ENCODE assay signal across 8 mouse cellular contexts in the genomic region with DNA sequence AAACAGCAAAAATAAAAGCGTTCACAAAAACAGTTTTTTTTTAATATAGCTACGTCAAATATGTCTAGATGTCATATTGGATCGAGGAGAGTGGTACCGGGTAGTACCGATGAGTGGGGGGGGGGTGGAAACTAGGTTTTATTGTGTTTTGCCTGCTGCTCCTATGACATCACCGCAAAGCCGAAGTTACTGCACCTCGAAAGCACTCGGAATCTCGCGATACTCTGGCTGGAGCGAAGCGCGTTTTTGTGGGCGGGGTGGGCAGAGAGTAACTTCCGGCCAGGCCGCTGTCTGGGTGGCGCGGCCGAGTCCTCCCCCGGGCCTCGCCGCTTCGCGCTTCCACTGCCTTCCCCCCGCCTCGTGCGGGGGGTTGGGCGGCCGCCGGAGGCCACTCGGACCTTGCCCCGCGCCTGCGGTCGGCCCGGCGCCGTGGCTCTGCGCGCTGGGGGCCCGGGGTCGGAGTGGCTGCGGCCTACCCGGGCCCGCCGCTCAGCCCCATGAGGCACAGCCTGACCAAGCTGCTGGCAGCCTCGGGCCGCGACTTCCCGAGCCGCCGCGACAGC. TPM values are rescaled to one million over a fixed set of nuclear protein-coding genes. Genes with fewer than 3 reads are reported as not detected.
DNase-seq lines count a peak whose midpoint lies in the region; ATAC-seq lines count a peak whose summit lies in the region.

Gene Crebzf (plus strand): TSS at position 212 of the 563 bp plus-strand sequence.

- H3K27ac ChIP-seq in hindbrain, embryonic 14.5 days, result peak within 1 kb of the TSS; percentile 98

- peaks cover 6% of the 10 kb centered on the region for H3K36me3 ChIP-seq in hindbrain, embryonic 14.5 days (replicated peaks; ENCODE audit: control insufficient read depth, insufficient read depth)

- peak within 1 kb of the TSS; percentile 99 for H3K9ac ChIP-seq in hindbrain, embryonic 14.5 days

- peaks cover 8% of the 10 kb centered on the region for H3K4me1 ChIP-seq in hindbrain, embryonic 14.5 days (replicated peaks; ENCODE audit: control insufficient read depth, insufficient read depth, low read length)

- ATAC-seq in hindbrain, embryonic 14.5 days (ENCODE audit: low FRiP score), result peak; percentile 97

- H3K4me2 ChIP-seq in hindbrain, embryonic 14.5 days (replicated peaks), result peak within 1 kb of the TSS; percentile 82

- no peaks in the 10 kb centered on the region for H3K27me3 ChIP-seq in hindbrain, embryonic 14.5 days (ENCODE audit: control insufficient read depth, insufficient read depth, low read length)

- WGBS in hindbrain, embryonic 14.5 days, result under 1% methylated on average over 43 of the region's 54 CpGs

- DNase-seq in R1 (ENCODE audit: low read depth, low spot score), result peak; percentile 97
- DNase-seq in cerebellum, postnatal 25 days, result peak; percentile 96 to 97
- DNase-seq in frontal cortex, postnatal 25 days (ENCODE audit: low spot score in 2 of 2), result peak; percentile 77 to 90
- DNase-seq in hindbrain, embryonic 14.5 days (ENCODE audit: low spot score), result peak; percentile 98
- peak; percentile 92 to 93 for DNase-seq in layer of hippocampus, postnatal 36 days
- peak; percentile 99 for DNase-seq in lung, postnatal 36 days
- peak; percentile 99 for DNase-seq in retina, postnatal 1 day
- peak; percentile 82 to 95 for DNase-seq in urinary bladder, adult 18-20 months (ENCODE audit: low spot score in 2 of 2)

- peak within 1 kb of the TSS; percentile 99 for H3K4me3 ChIP-seq in hindbrain, embryonic 14.5 days (replicated peaks; ENCODE audit: low read length)

- H3K9me3 ChIP-seq in hindbrain, embryonic 14.5 days (ENCODE audit: control insufficient read depth, low read length), result no peaks in the 10 kb centered on the region

RNA-seq across cellular contexts. Expression of gene Crebzf, which starts in this region (rescaled TPM):
- polyA plus RNA-seq in hindbrain, embryonic 14.5 days (2014; fragmentation: Nextera tagmentation; extraction: Ambion mirVana), result 45.4 and 52.9 TPM in 2 replicates
- total RNA-seq in layer of hippocampus, postnatal 36 days (2021), result 10 to 100 TPM; 89.8 to 90.9 TPM

Comparison
In these comparisons a context has a peak if more than half of its experiments do, and no peak if none do; other contexts are left out.
1. Peak in every context shown above with its lines: DNase-seq, ATAC-seq, H3K4me3 ChIP-seq and H3K27ac ChIP-seq.